Mouse (Mus musculus) frontal cortex, postnatal 25 days (tissue): ENCODE data around the gene Fam92b.

Source experiments
- DNase-seq, 2 experiments: peaks; one replicate each; pipeline ENCODE4 v3.0.0; 2022; ENCODE audit warnings: low spot score in 2 of 2

The Fam92b gene

DNA sequence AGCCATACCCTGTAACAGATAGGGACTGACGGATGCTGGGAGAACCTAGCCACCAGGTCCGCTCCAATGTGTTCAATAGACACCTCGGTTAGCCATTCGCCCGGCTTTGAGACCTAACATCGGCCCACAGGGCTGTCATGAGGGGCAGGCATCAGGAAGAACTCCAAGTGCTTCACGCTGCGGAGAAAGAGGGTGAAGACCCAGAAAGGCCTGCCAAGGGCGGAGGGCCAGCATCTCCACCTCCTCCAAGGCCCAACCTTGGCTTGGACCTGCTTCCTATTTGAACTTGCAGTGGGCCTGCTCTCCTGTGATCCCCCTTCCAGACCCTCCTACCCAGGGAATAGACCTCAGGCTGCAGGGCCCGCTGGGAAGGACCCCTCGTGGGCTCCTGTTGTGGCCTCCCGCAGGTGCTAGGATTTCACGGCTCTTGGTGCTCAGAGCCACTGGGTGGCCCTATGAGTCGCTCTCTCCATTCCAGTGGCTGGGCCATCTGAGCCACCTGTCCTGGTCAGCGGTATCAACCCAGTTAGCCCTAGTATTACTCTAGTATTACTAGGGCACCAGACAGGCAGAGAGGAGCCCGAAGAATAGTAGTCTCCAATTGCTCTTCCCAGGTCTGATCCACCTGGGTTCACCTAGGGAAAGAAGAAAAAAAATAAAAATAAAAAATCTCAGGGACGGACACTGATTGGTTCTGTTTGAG is 13.0 kb upstream of the Fam92b start:
- DNase-seq = no peak

DNA sequence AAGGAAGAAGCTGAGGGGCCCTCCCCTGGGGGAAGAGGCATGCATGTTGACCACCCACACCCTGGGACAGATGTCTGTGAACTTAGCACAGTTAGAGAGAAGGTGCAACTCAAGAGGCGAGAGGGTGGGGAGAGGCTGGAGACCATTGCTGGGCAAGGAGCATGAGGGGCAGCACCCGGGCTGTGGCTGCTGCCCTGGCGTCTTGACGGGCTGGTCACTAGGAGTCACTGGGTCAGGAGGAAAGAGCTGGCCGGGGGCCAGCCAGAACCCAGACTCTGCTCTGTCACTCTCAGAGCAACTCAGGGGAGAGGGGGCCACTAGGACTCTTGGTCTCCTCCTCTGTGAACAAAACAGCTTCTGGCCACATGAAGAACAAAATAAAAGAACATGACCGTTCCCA is 12.2 kb upstream of the Fam92b start:
- no peak for DNase-seq

DNA sequence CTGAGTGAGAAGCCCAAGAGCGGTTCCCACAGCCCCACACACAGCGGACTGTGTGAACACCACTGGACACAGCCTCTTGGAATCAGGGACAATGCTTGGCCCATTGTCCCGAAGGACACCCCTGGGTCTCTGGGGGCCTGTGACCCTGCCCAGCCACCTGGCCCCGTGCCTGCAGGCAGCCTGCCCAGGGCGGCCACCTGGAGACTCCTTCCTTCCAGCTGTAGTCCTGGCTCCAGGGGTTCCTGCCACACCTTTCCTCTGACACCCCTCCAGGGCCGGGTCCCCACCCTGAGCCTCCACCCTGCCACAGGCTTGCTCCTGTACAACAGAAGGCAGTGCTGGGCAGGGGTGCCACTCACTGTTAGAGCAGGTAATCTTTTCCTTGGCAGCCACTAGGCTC is 11.2 kb upstream of the Fam92b start:
- DNase-seq = no peak

DNA sequence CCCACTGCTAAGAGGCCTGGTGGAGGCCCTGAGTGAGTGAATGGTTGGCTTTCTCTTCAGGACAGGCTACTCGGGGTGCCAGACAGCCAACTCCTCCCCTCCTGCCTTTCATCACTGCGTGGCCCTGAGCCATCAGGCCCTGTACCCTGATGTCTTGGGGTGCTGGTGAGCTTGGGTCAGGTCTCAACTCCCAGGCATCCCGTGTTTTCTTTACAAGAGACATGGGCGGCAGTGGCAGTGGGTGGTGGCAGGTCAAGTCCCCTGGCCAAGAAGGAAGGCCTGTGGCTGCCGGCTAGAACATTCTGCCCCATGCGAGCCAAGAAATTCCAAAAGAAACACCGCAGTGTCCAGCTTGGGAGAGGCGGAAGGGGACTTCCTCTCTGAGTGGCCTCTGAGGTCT is 9.2 kb upstream of the Fam92b start:
- DNase-seq = no peak

DNA sequence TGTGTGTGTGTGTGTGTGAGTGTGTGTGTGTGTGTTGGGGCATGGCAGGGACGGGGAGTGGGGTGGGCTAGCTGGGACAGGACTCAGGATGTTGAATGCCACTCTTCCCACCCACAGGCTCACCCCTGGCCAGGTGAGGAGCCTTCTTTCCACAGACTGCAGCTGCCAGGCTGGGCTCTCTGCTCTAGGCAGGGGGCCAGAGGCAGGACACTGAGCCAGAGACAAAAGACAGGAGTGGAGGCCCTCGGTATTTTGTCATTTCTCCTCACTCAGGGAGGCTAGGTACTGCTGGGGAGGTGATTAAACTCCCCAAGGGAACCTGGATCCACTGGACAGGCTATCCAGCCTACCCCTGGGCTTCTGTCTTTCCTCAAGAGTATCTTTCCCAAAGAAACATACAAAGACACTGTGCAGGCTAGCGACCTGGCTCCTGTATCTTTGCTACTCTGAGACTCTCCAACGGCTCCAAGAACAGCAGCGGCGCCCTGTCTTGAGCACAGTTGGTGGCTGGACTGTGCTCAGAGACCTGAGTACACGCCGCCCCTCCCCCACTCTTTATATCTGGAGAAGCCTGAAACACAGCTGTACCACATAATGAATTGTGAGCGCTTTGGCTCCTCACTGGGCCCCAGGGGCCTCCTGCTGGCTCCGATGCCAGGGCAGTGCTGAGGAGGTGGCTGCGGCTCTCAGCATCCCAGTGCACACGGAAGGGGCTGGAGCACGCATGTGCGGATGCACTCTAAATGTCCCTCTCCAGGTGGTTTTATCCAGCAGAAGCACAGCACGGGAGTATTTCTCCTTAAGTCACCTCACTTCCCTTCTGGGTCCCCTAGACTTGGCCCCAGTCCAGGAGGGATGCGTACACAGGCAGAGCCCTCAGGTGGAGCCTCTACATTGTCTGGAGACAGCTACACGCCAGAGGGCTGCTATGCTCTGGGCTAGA is 7.9 kb upstream of the Fam92b start:
- DNase-seq = no peak

DNA sequence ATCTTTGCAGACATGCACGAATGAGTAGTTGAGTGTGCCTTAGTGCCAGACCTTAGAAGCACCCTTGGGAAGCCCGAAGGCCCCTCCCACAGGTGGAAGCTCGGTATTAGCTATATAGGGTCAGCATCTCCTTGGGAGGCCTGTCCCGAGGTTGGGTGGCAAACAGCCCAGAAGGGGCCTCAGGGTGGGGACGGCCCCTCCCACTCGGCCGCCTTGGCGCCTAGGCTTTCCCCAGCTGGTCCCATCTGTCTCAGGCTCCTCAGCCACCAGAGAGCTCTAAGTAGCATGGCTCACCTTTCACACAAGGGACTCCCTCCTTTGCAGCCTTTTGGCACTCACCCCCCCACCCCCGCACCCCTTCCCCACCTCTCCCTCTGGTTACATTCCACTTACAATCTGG is 7.1 kb upstream of the Fam92b start:
- DNase-seq = no peak

DNA sequence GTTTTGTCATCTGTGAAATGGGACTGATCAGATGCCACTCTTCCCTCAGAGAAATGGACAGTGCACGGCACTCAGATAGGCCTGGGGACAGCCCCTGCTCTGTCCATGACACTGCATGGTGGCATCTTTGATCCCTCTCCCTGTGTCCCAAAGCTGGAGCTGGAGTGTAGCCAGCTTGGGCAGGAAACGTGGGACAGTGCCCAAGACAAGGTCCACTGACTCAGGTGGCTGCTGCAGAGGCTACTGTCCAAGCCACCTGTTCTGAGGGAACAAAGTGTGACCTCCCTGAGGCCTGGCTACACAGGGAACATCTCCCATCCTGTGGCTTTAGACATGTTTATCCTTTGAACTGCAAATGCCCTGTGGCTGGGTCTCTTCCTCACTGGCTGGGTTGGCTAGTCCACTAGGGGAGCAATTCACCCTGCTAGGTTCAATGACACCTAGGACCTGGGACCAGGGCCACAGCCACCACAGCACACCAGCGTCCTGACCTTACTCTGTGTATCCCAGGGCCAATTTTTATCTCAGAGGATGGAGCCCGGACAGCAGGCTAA is 4.7 kb upstream of the Fam92b start:
- DNase-seq = no peak

DNA sequence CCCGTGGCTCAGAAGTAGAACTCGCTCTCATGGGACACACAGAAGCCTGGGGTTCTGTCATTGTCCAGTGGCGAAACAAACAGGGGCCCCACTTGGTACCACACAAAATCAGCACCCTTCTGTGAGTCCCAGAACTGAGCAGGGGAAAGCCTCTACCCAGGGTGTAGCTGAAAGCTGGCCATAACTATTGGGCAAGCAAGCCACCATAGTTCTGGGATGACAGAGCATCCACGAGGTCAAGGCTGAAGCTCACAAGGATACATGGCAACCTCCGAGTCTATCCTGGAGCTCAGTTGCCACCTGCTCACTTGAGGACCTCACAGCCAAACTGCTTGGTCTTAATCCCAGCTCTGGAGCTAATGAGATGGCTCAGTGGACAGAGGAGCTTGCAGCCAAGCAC is 4.0 kb upstream of the Fam92b start:
- DNase-seq = no peak

DNA sequence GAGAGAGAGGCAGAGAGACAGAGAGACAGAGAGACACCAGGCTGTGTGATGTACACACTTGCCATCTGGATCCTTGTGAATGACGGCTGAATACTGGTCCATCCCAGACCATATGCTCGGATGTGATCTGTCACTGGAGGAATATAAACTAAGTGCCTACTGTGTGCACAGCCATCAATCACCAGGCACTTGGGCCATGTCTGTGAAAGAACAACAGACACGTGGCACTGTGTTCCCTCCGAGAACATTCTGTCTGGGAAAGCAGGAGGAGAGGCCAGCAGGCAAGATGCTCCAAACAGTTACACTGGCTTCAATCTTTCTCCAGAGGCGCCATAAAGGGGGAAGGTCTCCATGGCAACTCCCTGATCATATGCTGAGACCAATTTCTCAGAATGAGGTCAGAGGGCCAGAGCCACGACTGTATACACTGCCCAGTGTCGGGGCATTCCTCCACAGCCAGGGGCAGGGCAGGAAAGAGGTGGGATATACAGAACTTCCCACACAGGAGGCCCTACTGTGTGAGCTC is 3.2 kb upstream of the Fam92b start:
- DNase-seq = no peak

DNA sequence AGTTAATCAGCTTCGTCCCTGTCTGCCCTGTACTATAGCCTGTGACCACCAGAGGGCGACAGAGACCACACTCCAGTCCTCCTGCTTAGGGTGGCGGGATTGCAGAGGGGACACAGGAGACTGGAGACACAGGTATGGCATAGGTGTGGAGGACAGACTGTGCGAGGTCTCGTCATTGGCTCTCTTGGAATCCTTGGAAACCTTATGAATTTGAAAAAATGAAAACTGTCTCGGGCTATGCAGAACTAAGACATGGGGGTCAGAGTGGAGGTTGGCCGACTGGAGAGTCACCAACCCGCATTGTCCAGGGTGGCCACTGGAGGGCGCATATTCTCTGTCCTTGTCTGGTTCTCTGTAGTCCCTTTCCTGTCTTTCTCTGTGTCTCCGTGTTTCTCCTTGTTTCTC is 1.8 kb upstream of the Fam92b start:
- peak; percentile 90 to 95 for DNase-seq

DNA sequence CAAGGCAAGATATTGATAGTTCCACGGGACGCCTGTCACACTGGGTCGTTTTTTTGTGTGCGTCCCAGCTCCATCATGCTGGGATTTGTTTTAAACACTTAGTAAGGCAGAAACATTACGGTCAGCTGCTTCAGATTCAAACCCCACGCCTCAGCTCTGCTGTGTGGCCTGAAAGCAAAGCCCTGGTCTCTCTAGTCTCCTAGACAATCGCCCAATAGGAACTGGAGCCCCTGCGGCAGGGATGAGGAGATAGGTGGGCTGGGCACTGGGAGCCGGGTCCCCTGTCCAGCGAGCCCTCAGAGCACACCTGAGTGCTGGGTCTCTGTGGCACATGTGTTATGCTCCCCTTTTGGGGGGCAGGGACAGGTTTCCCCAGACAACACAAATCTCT is 853 bp upstream of the Fam92b start:
- no peak for DNase-seq

DNA sequence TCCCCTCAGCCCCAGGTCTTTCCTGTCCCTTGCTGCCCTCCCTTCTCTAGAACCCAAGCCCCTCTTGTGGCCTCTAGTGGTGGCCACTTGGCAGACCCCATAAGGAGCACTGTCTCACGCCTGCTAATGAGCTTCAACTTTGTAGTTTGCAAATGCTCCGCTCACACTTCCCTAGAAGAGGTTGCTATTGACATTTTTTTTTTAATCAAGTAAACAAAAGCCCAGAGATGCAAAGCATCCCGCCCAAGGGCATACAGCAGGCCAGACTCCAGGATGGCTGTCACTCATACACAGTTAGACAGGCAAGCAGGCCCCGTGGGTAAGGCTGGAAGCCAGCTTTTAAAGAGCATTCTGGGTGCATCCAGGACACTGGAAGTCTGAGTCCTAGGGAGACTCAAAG is 661 bp downstream of the Fam92b start:
- DNase-seq = no peak

DNA sequence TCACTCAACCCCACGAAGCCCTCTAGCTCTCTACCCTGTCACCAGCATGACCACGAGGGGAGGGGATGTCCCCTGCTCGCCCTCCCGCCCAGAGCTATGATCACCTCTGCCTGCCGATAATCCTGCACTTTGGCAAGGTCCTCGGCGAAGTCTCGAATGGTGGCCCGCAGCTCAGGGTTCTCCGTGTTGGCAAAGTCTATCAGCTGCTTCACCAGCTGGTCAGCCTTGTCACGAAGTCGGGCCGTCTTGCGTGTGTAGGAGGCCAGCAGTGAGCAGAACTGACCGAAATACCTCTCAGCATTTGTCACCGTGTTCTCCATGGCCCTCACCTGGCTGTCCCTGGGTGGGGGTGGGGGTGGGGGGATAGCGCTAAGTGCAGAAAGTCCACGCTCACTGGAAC is 2.7 kb downstream of the Fam92b start:
- DNase-seq = no peak

DNA sequence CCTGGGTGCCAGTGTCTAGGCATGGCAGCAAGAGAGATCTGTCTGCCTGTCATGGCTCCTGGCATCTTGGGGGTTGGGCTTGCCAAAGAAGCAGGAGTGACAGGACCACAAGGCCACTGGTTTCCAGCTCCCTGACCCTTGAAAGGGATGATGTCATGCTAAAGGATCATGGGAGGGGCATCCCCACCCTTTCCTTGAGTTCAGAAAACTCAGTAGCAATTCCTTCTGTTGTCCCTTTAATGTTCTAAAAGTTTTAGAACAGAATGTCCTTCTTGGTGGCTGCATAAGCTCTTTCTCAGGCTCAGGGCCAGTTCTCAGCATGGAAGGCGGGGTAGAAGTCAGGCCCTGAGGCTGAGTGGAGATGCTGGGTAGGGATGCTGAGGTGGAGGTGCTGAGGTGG is 4.1 kb downstream of the Fam92b start:
- no peak for DNase-seq

DNA sequence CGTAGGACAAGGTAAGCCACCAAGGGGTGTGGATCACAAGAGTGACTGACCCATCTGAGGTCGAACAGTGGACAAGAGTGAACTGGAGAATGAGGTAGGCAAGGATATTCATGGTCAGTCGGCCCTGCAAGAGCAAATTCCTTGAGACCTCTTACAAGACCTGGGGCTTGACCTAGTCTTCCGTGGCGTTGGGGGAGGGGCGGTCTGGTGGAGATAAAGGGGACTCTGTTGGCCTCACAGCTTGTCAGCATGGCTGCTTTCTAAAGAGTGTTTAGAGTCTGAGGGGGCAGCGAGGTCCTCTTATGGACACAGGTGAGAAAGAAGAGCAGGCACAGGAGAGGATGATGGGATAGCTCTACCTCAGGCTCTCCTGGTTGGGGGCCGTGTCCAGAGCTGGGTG is 8.1 kb downstream of the Fam92b start:
- DNase-seq = no peak

DNA sequence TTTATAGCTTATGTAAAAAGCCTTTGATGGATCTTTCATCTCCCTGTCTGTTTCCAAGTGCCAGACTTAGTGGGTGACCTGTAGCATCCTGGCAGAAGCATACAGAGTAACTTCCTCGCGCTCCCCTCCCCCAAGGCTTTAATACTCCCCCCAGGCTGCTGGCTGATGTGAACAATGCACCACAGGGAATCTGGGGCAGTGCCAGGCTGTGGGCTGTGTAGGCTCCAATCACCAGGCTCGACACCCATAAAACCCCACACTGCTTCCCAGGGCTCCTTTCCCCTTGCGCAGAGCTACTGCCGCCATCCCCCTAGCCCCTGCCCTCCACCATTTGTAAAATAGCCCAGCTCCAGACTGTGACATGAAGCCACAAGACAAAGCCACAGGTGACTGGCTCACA is 9.4 kb downstream of the Fam92b start:
- DNase-seq = peak in 1 of 2 experiments; percentile 55

DNA sequence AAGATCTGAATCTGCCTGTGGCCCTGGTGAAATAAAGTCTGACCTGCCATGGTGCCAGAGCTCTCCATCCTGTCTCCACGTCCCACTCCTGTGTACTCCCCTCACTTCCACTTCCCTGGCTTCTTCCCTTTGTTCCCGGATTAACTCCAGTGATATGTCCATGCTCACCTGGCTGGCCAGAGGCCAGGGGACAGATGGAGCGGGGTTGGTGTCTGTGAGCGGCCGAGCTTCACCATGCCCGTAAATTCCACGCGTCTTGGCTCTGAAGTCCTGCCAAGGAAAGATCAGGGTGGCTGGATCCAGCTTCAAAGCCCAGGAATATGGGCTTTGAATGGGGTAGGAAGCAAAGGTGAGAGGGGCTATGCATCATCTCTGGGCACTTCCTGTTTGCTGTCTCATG is 10.1 kb downstream of the Fam92b start:
- no peak for DNase-seq

DNA sequence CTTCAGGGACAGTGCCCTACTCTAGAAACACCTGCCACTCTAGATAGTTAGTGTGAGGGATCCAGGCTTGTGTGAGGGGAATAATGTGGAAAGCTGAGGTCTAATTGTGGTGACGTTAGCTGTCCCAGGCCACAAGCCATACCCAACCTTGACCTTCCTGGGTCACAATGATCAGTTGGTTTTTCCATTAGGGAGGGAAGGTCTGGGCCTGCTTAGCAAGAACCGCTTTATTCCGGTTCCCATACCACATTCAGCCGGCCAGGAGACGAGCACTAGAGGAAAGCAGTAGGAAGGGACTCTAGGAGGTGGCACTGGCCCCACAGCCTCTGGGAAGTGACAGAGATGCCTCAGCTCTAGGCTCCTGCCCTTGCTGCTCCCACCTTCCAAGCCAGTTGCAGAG is 13.2 kb downstream of the Fam92b start:
- no peak for DNase-seq

DNA sequence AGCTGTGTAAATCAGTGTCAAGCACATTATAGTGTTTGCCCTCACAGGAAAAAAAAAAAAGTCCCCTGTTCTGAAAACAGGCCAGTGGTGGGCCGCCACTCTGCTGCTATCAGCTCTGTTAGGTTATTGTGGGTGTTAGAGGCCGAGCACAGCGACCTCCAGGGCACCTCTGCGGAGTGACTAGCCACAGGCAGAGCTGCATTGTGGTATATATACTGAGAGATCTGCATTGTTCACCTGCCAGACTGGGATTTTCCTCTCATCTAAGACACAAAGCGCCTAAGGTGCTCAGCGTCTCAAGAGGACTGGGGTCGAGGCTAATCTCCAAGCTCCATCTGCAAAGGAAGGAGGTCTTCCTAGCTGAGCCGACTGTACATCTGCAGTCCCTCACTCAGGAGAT is 13.9 kb downstream of the Fam92b start:
- DNase-seq = no peak

DNA sequence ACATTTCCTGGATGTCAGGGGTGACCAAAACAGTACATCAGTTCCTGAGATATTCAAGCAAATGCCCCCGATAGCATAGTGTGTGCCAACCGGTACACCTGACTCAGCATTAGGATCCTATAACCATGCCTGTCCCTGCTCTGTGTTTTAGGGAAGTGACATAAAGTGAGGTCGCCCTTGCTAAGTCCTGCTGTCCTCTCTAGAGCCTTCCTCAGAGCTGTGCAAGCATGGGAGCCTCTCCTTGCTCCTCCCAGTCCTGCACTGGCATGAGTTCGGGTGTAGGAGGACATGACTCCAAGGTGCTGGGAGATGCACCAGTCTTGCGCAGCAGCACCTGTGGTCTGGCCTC is 14.9 kb downstream of the Fam92b start:
- DNase-seq = no peak

DNA sequence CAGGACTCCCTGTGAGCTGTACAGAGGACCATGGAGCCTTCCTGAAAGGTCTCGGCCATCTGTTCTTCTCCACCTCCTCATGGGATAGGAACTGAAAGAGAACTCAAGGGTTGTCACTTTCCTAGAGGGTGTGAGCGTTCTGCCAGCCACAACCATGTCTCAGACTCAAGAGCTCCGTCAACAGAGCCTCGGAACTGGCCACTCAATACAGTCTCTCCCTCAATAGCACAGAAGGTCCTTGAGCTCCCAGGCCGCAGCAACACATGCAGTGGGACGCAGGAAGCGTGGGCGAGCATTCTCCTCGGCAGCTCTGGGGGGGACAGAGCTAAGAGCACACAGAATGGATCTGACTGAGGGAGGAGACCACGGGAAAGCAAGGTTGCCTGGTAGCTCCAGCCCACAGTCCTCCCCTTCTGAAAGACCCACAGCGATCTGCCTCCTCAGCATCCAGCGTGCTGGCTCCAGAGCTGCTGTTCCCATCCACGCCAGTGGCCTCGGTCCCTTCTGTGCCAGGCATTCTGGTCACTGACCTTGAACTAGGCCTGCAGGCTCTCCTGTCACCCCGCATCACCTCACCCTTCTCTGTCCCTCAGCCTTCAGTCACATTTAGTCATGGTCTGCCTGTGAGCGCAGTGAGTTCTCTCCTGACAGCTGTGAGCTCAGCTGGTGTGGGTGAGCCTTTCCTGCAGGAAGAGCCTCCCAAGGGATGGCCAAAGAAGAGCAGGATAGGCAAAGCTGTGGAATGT is 15.4 kb downstream of the Fam92b start:
- no peak for DNase-seq

DNA sequence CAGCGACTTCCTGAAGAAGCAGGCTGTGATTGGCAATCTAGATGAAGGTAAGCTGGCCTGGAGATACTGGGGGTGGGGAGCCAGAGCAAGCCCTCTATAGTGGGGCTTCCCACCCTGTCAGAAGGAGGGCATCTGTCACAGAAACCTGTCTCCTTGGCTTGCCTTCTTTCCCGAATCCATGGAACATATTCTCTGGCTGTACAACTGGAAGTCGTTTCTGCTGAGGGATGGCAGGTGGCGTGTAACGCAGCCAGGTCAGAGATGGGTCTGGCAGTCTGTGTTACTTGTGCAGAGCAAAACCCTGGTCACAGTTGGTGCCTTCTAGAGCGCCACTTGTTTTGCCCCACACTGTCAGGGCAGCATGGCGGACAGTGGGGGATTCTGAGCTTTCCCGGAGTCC is 16.9 kb downstream of the Fam92b start:
- no peak for DNase-seq
